Mouse (Mus musculus) urinary bladder, adult 2 months (tissue): Measurements from ENCODE around the gene Lrpap1. TPM values are rescaled to one million over a fixed set of nuclear protein-coding genes. Genes with fewer than 3 reads are reported as not detected.

Experiments
- DNase-seq: peaks from one replicate; pipeline ENCODE4 v3.0.0; 2022; ENCODE audit warnings: low spot score
- polyA plus RNA-seq: library from polyadenylated mRNA; depleted of rRNA; stranded (reverse); fragments of >200 nt; gene quantifications from 2 replicates; pipeline ENCODE4 v1.2.3, GENCODE M21; 2012

Lrpap1 gene
- polyA plus RNA-seq, 1 experiment, result 64.9 TPM

GRCm38 (mm10) chr5:35120024-35120423, 14.5 kb upstream of the Lrpap1 start:
- DNase-seq, result no peak

- DNase-seq, result no peak
Measured at GRCm38 (mm10) chr5:35118418-35118817, 12.9 kb upstream of the Lrpap1 start.

GRCm38 (mm10) chr5:35117633-35118032, 12.1 kb upstream of the Lrpap1 start:
- DNase-seq, result no peak

GRCm38 (mm10) chr5:35116002-35116401, 10.4 kb upstream of the Lrpap1 start:
- no peak for DNase-seq

- DNase-seq, result no peak
Measured at GRCm38 (mm10) chr5:35112444-35112843, 6.9 kb upstream of the Lrpap1 start.

DNA sequence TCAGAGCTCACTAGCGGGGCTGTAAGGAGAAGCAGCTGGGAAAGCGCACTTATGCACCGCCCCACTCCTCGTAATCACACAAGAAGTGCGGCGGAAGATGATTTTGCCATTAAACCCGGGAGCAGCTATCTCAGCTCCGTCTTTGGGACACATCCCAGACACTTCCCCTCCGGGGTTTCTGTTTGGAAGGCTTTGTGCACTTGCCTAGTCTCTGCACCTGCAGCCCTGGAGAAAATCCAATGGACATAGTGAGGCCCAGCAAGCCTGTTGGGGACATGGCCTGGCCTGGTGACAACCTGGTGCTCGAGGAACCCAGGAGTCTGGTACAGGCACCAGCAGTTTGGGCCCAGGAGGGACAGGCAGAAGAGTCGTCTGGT, 344 bp upstream of the Lrpap1 start:
- DNase-seq, result peak; percentile 26

DNA sequence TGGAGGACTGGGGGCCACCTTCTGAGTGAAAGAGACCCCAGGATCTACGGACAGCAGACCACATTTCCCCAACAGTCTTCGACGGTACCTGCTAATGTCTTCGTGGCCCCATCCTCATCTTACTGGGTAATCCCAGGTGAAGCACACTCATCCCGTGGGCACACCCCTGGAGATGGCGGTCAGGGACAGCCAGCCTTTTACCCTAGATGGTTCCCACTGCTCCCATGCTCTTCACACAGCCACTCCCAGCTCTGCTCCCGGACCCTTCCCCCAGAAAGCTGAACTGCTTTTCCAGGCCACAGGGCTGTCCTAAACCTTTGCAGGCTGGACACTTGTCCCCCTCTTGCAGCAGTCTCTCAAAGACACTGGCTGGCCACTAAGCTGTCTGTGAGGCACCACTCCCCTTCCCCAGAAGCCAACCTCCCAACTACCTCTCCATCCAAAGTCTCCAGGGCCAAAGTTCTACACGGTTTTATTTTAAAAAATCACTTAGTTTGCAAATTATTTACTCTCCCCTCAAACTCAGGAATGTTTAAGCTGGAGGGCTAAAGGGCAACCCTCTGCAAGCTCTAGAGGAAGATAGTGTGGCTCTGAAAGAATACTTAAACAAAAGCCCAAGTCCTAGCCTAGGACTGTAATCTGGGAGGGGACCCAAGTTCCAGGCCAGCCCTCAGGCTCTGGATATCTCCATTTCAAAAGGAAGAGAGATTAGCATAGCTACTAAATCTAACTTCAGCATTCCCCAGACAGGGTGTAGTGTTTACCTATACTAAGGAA, 1.2 kb downstream of the Lrpap1 start:
- DNase-seq, result no peak

DNA sequence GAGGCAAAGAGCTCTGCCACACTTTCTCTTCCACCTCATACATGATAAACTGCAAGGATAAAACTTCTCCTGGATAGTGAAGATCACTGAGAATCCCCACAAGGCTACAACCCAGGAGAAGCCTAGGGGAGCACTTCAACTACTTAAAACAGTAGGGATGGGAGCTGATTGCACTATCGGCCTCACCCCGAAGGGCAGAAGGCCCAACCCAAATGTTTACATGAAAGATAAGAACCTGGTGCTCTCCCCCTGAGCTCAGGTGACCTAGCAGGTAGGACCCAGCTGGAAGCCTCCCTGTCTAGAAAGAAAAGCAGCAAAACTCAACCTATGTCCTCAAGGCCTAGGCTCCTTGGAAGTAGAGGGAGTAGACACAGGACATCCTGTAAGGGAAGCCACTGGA, 2.0 kb downstream of the Lrpap1 start:
- no peak for DNase-seq

DNA sequence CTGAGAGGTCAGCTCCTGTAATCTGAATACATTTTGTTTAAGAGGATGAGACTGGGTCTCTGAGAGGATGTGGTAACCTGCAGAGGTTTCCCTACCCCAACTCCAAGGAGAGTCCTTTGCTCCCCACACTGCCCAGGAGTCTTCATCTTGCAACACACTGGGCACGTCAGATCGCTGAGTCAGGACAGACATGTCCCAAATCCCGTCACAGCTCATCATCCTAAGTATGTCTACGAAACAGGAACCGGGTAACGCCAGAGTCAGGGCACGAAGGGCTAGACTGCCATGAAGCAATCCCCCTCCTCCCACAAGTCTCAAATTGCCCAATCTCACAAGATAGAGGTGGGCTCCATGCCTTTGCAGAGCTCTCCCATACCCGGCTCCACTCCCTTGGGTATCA, 2.5 kb downstream of the Lrpap1 start:
- DNase-seq, result no peak

DNA sequence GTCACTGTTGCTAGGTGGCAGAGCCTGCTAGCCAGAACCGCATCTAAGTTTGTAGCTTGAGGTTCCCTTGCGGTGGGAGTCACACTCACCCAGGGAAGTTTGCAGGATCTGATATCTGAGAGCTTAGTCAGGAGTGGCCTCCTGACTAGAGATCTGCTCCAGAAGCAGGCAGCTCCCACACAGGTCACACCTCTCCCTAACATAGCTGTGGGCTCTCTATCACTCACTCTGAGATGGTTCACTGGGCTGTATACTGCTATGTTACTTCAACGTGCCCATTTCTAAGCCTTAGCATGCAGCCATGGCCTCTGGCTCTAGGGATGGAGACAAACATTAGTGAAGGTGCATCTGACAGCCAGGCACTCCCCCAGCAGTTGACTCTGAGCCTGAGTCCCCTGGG, 13.9 kb downstream of the Lrpap1 start:
- DNase-seq, result no peak

DNA sequence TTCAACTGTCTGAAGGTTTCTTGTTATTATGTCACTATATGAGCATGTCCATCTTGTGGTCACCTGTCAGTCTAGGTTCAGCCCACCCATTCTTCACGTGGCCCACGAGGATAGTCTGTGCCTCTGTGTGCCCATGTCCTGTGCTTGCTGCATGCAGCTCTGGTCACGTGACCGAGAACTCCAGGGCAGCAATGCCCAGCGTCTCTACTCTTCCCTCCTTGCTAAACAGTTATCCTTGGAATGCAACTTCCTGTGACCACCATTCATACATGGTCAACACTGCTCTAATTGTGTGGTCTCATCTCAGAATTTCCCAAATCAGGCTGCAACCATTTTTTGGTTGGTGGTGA, 16.0 kb downstream of the Lrpap1 start:
- no peak for DNase-seq

DNA sequence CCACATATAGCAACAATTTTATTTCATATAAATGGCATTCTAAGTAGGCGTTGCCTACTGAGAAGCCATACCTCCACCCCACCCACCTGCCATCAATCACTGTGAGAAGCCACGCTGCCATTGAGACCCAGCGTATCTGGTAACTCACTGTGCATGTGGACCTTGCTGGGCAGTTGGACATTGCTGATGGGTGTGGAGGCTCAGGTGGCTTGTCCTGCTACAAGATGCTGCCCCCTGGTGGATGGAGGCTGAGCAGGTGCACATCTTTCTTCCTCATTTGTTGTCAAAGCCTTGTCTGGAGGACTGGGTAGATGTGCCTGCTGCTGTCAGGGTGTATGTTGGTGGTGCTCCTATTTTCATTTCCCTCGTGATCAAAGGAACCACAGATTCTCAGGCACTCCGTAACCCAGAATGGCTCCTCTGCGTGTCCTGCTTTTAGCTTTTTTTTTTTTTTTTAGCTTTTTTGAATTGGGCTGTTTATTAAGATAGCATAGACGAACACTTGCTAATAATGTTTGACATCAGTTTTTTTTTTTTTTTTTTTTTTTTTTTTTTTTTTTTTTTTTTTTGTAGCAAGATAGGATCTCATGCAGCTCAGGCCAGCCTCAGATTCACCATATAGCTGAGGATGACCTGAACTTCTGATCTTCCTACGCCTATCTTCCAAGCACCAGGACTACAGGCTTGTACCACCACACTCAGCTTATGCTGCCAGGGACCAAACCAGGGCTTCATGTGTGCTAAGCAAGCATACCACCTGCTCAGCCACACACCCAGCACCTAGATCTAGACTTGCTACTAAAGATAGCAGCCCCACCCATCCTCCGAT, 16.6 kb downstream of the Lrpap1 start:
- peak; percentile 57 for DNase-seq

DNA sequence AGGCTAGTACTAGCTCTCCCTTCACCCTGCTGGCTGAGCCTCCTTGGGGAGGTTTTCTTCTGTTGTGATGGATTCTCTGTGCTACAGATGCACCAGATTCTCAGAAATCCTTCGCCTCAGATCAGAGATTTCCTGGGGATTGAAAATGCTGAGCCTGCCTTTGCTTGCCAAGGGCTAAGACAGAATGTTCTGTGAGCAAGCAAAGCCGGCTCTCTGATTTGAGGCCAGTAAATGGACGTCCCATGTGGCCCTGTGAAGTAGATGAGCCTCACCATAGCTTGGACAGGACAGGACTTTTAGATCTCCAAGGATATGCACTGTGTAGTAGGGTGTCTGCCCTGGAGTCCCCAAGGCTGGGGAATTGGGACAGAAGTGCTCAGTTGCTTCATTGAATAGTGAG, 20.7 kb downstream of the Lrpap1 start:
- no peak for DNase-seq

DNA sequence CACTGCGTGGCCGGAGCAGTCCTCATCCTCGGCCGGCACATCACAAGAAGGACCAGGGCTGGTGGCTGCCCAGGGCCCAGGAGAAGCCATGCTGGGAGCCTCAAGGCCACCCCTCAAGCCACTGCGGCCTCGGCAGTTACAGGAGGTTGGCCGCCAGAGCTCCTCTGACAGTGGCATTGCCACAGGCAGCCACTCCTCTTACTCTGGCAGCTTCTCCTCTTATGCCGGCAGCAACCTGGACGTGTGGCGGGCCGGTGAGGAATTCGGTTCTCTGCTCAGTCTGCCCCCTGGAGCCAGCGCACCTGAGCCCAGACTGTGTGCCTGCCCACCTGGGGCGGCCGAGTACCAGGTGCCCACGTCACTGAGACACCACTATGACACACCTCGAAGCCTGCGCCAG, 26.5 kb downstream of the Lrpap1 start:
- DNase-seq, result no peak

DNA sequence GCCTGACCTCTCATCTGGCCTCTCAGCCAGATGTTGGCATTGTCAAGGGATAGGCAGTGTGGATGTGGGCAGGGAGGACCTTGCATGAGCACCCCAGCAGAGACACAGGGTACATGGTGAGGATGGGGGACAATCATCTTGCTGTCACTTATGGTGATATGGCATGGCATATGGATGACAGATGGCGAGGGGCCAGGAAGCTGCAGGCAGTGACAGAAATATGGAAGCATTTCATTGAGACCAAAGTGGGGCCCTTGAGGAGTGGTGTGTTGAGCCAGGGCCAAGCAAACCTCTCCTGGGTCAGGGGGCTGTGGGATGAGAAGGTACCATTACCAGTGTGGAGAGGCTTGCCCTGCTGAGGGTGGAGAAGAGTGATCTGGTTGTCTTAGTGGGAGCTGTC, 29.2 kb downstream of the Lrpap1 start:
- no peak for DNase-seq

DNA sequence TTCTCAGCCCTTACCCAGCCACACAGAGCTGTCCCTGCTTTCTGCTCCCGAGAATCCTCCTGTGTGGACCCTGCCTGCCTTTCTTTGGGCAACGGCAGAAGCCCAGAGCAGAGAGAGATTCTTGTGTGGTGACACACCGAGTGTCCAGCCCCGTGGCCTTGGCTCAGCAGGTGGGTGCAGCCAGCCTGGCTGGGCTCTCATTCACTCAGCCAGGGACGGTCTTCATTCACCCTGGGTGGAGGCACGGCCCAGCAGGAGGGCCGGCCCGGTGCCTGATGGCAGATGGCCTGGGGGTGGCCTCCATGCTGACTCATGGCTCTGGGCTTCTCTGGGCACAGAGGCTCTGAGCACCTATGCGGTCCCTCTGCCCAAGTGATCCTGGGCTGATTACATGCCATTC, 31.6 kb downstream of the Lrpap1 start:
- peak; percentile 37 for DNase-seq

GRCm38 (mm10) chr5:35073235-35073634, 32.3 kb downstream of the Lrpap1 start:
- DNase-seq, result no peak

DNA sequence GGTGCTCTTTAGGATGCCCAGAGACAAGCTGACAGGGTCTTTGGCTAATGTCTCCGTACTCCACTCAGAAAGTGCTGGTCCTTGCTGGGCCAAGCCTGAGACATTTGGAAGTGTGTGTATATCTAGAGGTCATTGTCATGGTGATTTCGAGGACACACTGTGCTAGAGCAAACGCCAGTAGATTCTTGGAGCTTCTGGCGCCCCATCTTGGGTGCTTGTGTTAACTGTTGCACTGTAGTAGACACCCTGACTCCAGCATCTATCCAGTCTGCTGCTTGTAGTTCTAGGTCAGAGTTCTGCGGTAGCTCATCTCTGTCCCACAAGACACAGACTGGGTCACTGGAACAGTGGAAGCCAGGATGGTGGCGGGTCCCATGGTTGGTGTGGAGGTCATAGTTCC, 33.7 kb downstream of the Lrpap1 start:
- no peak for DNase-seq

- DNase-seq, result no peak
Measured at GRCm38 (mm10) chr5:35070953-35071352, 34.6 kb downstream of the Lrpap1 start.

DNA sequence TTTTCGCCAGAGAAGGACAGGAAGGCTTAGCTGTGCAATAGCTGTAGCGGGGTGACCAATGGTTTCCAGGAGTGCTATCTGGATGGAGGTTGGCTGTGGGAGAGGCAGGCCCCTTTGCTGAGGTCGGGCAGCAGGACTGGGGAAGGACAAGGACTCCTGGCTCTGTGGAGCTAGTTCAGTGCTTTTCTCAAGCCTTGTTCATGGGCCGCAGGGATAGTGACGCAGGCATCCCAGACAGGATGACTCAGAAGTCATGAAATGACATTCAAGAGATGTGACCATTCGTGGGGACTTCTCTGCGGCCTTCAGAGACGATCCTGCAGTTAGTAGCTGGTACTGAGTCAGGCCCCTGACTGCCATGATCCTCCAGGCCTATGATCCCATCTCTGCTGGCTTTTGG, 35.3 kb downstream of the Lrpap1 start:
- DNase-seq, result no peak

DNA sequence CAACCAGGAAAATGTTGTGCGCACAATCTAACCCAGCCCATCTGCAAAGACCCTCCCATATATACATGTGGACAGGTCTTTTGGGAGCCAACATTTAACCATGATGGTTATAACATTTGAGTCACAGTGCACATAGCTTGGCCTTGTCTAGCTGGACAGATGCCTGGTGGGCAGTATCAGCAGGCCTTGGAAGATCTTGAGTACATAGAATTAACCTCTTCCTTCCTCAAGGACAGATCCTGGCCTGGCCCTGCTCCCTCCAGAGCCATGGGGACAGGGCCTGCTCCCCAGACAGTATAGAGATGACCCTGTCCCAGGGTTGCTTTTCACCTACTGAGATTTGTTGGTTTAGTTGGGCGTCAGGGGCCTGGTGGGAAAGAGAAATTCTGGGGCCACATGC, 35.7 kb downstream of the Lrpap1 start:
- DNase-seq, result no peak

GRCm38 (mm10) chr5:35060098-35060497, 45.5 kb downstream of the Lrpap1 start:
- DNase-seq, result no peak

DNA sequence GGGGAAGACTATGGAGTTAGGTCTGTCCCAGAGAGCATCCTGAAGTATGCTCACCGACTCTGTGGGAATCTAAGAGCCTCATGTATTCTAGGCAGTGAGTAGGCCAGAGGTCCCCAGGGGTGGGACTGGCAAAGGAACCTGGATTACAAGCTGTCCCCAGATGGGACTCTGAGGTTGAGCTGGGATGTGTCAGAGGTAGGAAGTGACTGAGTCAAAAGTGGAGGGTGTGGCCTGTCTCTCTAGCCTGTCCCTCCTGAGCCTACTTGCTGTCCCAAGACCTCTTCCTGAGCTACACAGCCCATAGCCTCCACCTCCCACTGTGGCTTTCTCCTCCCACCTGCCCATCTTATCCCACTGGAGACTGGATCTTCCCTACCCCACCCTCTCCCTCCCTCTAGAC, 47.4 kb downstream of the Lrpap1 start:
- DNase-seq, result no peak
